Mouse (Mus musculus): ENCODE results near the gene Pou3f1. TPM values are rescaled to one million over a fixed set of nuclear protein-coding genes. Genes with fewer than 3 reads are reported as not detected.

Pou3f1 gene
- total and polyA plus RNA-seq, 3 experiments: 0.04 to 0.16 (median 0.08) TPM

GRCm38 (mm10) chr4:124624111-124624581 lies 32.5 kb upstream of the Pou3f1 start:
- 24% methylated on average over 7 of the region's 7 CpGs for WGBS
- H3K27me3 ChIP-seq (ENCODE audit: control insufficient read depth, insufficient read depth, low read length): no peaks in the 10 kb centered on the region
- H3K4me1 ChIP-seq (ENCODE audit: control insufficient read depth, insufficient read depth, low read length): no peaks in the 10 kb centered on the region; the same call in 1 of the 2 replicates
- no peak overlapping the region for H3K27ac ChIP-seq
- TF ChIP-seq EP300 (IDR thresholded peaks at IDR 0.05; ENCODE audit: insufficient read depth, low read depth, low read length) (no peak), CTCF (IDR thresholded peaks at IDR 0.05) (no peak), POLR2A (IDR thresholded peaks at IDR 0.05; ENCODE audit: insufficient read depth, low read depth, low read length) (no peak)
- no peak overlapping the region for H3K4me3 ChIP-seq
- intact Hi-C loops (cut with DNase I): no loop called here
- H3K79me2 ChIP-seq (replicated peaks; ENCODE audit: control insufficient read depth, insufficient read depth, low read length): no peaks in the 10 kb centered on the region
- H3K36me3 ChIP-seq (ENCODE audit: control insufficient read depth, insufficient read depth, low read length): no peaks in the 10 kb centered on the region
- no peak overlapping the region for H3K9ac ChIP-seq (ENCODE audit: low read depth, low read length)
- no peak for DNase-seq

GRCm38 (mm10) chr4:124626836-124627235 lies 29.8 kb upstream of the Pou3f1 start:
- no peaks in the 10 kb centered on the region for H3K36me3 ChIP-seq (ENCODE audit: control insufficient read depth, insufficient read depth, low read length)
- H3K9ac ChIP-seq (ENCODE audit: low read depth, low read length): no peak overlapping the region
- intact Hi-C loops (cut with DNase I): no loop called here
- WGBS: 89% methylated on average over 1 of the region's 1 CpGs
- no peak for TF ChIP-seq POLR2A (IDR thresholded peaks at IDR 0.05; ENCODE audit: insufficient read depth, low read depth, low read length)
- no peak for TF ChIP-seq EP300 (IDR thresholded peaks at IDR 0.05; ENCODE audit: insufficient read depth, low read depth, low read length)
- TF ChIP-seq CTCF (IDR thresholded peaks at IDR 0.05): no peak
- no peaks in the 10 kb centered on the region for H3K79me2 ChIP-seq (replicated peaks; ENCODE audit: control insufficient read depth, insufficient read depth, low read length)
- no peaks in the 10 kb centered on the region for H3K27me3 ChIP-seq (ENCODE audit: control insufficient read depth, insufficient read depth, low read length)
- H3K4me1 ChIP-seq (ENCODE audit: control insufficient read depth, insufficient read depth, low read length): no peaks in the 10 kb centered on the region; the same call in 1 of the 2 replicates
- no peak overlapping the region for H3K27ac ChIP-seq
- no peak overlapping the region for H3K4me3 ChIP-seq
- no peak for DNase-seq

- no peaks in the 10 kb centered on the region for H3K79me2 ChIP-seq (replicated peaks; ENCODE audit: control insufficient read depth, insufficient read depth, low read length)
- TF ChIP-seq POLR2A (IDR thresholded peaks at IDR 0.05; ENCODE audit: insufficient read depth, low read depth, low read length): no peak
- no peak for TF ChIP-seq CTCF (IDR thresholded peaks at IDR 0.05)
- no peak for TF ChIP-seq EP300 (IDR thresholded peaks at IDR 0.05; ENCODE audit: insufficient read depth, low read depth, low read length)
- DNase-seq: no peak
- no peaks in the 10 kb centered on the region for H3K27me3 ChIP-seq (ENCODE audit: control insufficient read depth, insufficient read depth, low read length)
- WGBS: 40% methylated on average over 4 of the region's 4 CpGs
- no peak overlapping the region for H3K4me3 ChIP-seq
- no peaks in the 10 kb centered on the region for H3K4me1 ChIP-seq (ENCODE audit: control insufficient read depth, insufficient read depth, low read length)
- no peak overlapping the region for H3K27ac ChIP-seq
- intact Hi-C loops (cut with DNase I): no loop called here
- no peaks in the 10 kb centered on the region for H3K36me3 ChIP-seq (ENCODE audit: control insufficient read depth, insufficient read depth, low read length)
- H3K9ac ChIP-seq (ENCODE audit: low read depth, low read length): no peak overlapping the region
Measured at GRCm38 (mm10) chr4:124631456-124631855, 25.2 kb upstream of the Pou3f1 start.

- 69% methylated on average over 10 of the region's 10 CpGs for WGBS
- no peak overlapping the region for H3K27ac ChIP-seq
- TF ChIP-seq EP300 (IDR thresholded peaks at IDR 0.05; ENCODE audit: insufficient read depth, low read depth, low read length) (no peak), CTCF (IDR thresholded peaks at IDR 0.05) (no peak), POLR2A (IDR thresholded peaks at IDR 0.05; ENCODE audit: insufficient read depth, low read depth, low read length) (no peak)
- H3K79me2 ChIP-seq (replicated peaks; ENCODE audit: control insufficient read depth, insufficient read depth, low read length): no peaks in the 10 kb centered on the region
- intact Hi-C loops (cut with DNase I): no loop called here
- no peak overlapping the region for H3K4me3 ChIP-seq
- no peak overlapping the region for H3K9ac ChIP-seq (ENCODE audit: low read depth, low read length)
- H3K36me3 ChIP-seq (ENCODE audit: control insufficient read depth, insufficient read depth, low read length): no peaks in the 10 kb centered on the region
- DNase-seq: no peak
- H3K27me3 ChIP-seq (ENCODE audit: control insufficient read depth, insufficient read depth, low read length): no peaks in the 10 kb centered on the region
- H3K4me1 ChIP-seq (ENCODE audit: control insufficient read depth, insufficient read depth, low read length): no peaks in the 10 kb centered on the region
Measured at GRCm38 (mm10) chr4:124632856-124633255, 23.8 kb upstream of the Pou3f1 start.

- H3K4me1 ChIP-seq (ENCODE audit: control insufficient read depth, insufficient read depth, low read length): no peaks in the 10 kb centered on the region
- no peak overlapping the region for H3K9ac ChIP-seq (ENCODE audit: low read depth, low read length)
- H3K27me3 ChIP-seq (ENCODE audit: control insufficient read depth, insufficient read depth, low read length): no peaks in the 10 kb centered on the region
- H3K27ac ChIP-seq: no peak overlapping the region
- intact Hi-C loops (cut with DNase I): no loop called here
- DNase-seq: peak; percentile 17 to 49
- WGBS: 2% methylated on average over 9 of the region's 9 CpGs
- TF ChIP-seq CTCF (IDR thresholded peaks at IDR 0.05) (no peak), EP300 (IDR thresholded peaks at IDR 0.05; ENCODE audit: insufficient read depth, low read depth, low read length) (no peak), POLR2A (IDR thresholded peaks at IDR 0.05; ENCODE audit: insufficient read depth, low read depth, low read length) (no peak)
- H3K36me3 ChIP-seq (ENCODE audit: control insufficient read depth, insufficient read depth, low read length): no peaks in the 10 kb centered on the region
- no peak overlapping the region for H3K4me3 ChIP-seq
- H3K79me2 ChIP-seq (replicated peaks; ENCODE audit: control insufficient read depth, insufficient read depth, low read length): no peaks in the 10 kb centered on the region
Measured at GRCm38 (mm10) chr4:124633281-124633680, 23.3 kb upstream of the Pou3f1 start.

GRCm38 (mm10) chr4:124639715-124640114 lies 16.9 kb upstream of the Pou3f1 start:
- H3K4me3 ChIP-seq: no peak overlapping the region
- H3K4me1 ChIP-seq (ENCODE audit: control insufficient read depth, insufficient read depth, low read length): no peaks in the 10 kb centered on the region
- H3K27me3 ChIP-seq (ENCODE audit: control insufficient read depth, insufficient read depth, low read length): no peaks in the 10 kb centered on the region
- no peak overlapping the region for H3K9ac ChIP-seq (ENCODE audit: low read depth, low read length)
- H3K79me2 ChIP-seq (replicated peaks; ENCODE audit: control insufficient read depth, insufficient read depth, low read length): no peaks in the 10 kb centered on the region
- WGBS: 12% methylated on average over 12 of the region's 12 CpGs
- no peak for DNase-seq
- H3K27ac ChIP-seq: no peak overlapping the region
- intact Hi-C loops (cut with DNase I): no loop called here
- TF ChIP-seq CTCF (IDR thresholded peaks at IDR 0.05) (no peak), POLR2A (IDR thresholded peaks at IDR 0.05; ENCODE audit: insufficient read depth, low read depth, low read length) (no peak), EP300 (IDR thresholded peaks at IDR 0.05; ENCODE audit: insufficient read depth, low read depth, low read length) (no peak)
- no peaks in the 10 kb centered on the region for H3K36me3 ChIP-seq (ENCODE audit: control insufficient read depth, insufficient read depth, low read length)
